Mouse (Mus musculus): ENCODE results near the gene 4931428L18Rik.

4931428L18Rik gene

GRCm38 (mm10) chr1:31152799-31153426 lies 69.6 kb downstream of the 4931428L18Rik start:
- DNase-seq (ENCODE audit: low spot score) = no peak

- DNase-seq (ENCODE audit: low spot score) = no peak
These were observed 71.9 kb downstream of the 4931428L18Rik start for GRCm38 (mm10) chr1:31150546-31150945.

GRCm38 (mm10) chr1:31149671-31150070 lies 72.8 kb downstream of the 4931428L18Rik start:
- no peak for DNase-seq (ENCODE audit: low spot score)

GRCm38 (mm10) chr1:31143571-31143970 lies 78.9 kb downstream of the 4931428L18Rik start:
- no peak for DNase-seq (ENCODE audit: low spot score)

- no peak for DNase-seq (ENCODE audit: low spot score)
These were observed 80.0 kb downstream of the 4931428L18Rik start for GRCm38 (mm10) chr1:31142288-31143094.

GRCm38 (mm10) chr1:31138387-31138786 lies 84.1 kb downstream of the 4931428L18Rik start:
- DNase-seq (ENCODE audit: low spot score) = no peak

GRCm38 (mm10) chr1:31113466-31113865 lies 109.0 kb downstream of the 4931428L18Rik start:
- no peak for DNase-seq (ENCODE audit: low spot score)

- no peak for DNase-seq (ENCODE audit: low spot score)
These were observed 114.5 kb downstream of the 4931428L18Rik start for GRCm38 (mm10) chr1:31107961-31108360.

GRCm38 (mm10) chr1:31102863-31103657 lies 119.4 kb downstream of the 4931428L18Rik start:
- DNase-seq (ENCODE audit: low spot score) = no peak

- DNase-seq (ENCODE audit: low spot score) = no peak
These were observed 120.2 kb downstream of the 4931428L18Rik start for GRCm38 (mm10) chr1:31102280-31102679.

- DNase-seq (ENCODE audit: low spot score) = no peak
These were observed 125.3 kb downstream of the 4931428L18Rik start for GRCm38 (mm10) chr1:31097208-31097607.

GRCm38 (mm10) chr1:31096466-31096793 lies 126.1 kb downstream of the 4931428L18Rik start:
- no peak for DNase-seq (ENCODE audit: low spot score)

- DNase-seq (ENCODE audit: low spot score) = no peak
These were observed 126.6 kb downstream of the 4931428L18Rik start for GRCm38 (mm10) chr1:31095706-31096465.

- no peak for DNase-seq (ENCODE audit: low spot score)
These were observed 127.7 kb downstream of the 4931428L18Rik start for GRCm38 (mm10) chr1:31094792-31095191.

GRCm38 (mm10) chr1:31093939-31094338 lies 128.5 kb downstream of the 4931428L18Rik start:
- DNase-seq (ENCODE audit: low spot score) = no peak

- no peak for DNase-seq (ENCODE audit: low spot score)
These were observed 133.8 kb downstream of the 4931428L18Rik start for GRCm38 (mm10) chr1:31088686-31089085.

GRCm38 (mm10) chr1:31072523-31073370 lies 149.7 kb downstream of the 4931428L18Rik start:
- DNase-seq (ENCODE audit: low spot score) = no peak

GRCm38 (mm10) chr1:31071209-31071608 lies 151.3 kb downstream of the 4931428L18Rik start:
- no peak for DNase-seq (ENCODE audit: low spot score)

GRCm38 (mm10) chr1:31064817-31065740 lies 157.4 kb downstream of the 4931428L18Rik start:
- peak; percentile 7 for DNase-seq (ENCODE audit: low spot score)

GRCm38 (mm10) chr1:31059806-31060205 lies 162.7 kb downstream of the 4931428L18Rik start:
- no peak for DNase-seq (ENCODE audit: low spot score)

All from left cerebral cortex, adult 11 months (tissue).